Mouse (Mus musculus): Measurements from ENCODE around the gene Srbd1. TPM values are rescaled to one million over a fixed set of nuclear protein-coding genes. Genes with fewer than 3 reads are reported as not detected.
A peak's percentile ranks its signal among the peaks of the same experiment; 100 is the strongest.

Gene Srbd1
- 17.7 and 18.8 TPM in 2 replicates for polyA plus RNA-seq (2015; fragmentation: Nextera tagmentation; extraction: Ambion mirVana)

DNA sequence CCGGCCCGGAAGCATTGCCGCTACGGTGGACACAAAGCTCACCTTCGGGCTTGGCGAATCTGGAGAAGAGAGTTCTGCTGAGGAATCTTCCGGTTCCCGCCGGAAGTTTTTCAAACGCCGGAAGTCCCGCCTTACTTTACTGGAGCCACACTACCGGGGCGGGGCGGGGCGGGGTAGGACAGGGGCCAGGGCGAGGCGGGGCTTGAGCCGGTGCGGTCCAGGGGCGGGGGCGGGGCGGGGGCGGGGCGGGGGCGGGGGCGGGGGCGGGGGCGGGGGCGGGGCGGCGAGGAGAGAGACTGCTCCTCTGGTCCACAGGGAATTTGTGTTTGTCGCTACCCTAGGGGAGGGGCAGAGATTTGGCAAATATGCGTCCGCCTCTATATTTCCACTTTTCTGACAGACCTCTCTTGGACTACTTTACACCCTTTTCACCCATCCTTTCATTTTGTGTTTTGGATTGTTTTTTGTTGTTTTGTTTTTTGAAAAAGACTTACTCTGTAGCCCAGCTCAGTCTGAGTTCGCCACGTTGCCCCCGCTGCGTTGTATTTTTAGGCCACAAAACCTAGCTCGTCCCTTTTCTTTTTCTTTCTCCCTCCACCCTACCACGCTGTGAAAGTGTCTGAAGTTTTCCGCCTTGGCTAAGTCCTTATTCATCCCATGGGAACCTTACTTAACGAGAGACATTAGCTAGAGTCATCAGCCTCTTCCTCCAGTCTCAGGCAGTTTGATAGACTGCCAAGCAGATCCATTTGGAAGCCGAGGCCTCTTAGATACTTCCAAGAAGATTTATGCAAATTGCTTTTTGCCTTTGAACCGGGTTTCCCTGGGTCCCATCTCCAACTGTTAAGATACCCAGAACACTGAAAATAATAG lies at the start of gene Srbd1:
Gene Srbd1, minus strand, starts transcription at position 97 of the 873 bp plus-strand sequence.
- Histone ChIP-seq H3K9ac (replicated peaks) (peak within 1 kb of the TSS; percentile 81), H3K27ac (peak within 1 kb of the TSS; percentile 51; the same call in 1 of the 2 replicates), H3K4me2 (replicated peaks) (peak within 1 kb of the TSS; percentile 99), H3K4me3 (replicated peaks) (peak within 1 kb of the TSS; percentile 84), H3K27me3 (no peaks in the 10 kb centered on the region), H3K36me3 (peaks cover 5% of the 10 kb centered on the region; the same call in 1 of the 2 replicates), H3K9me3 (no peaks in the 10 kb centered on the region), H3K4me1 (replicated peaks) (peaks cover 15% of the 10 kb centered on the region)
- peak; percentile 95 for ATAC-seq
- WGBS, result 2% methylated on average over 29 of the region's 45 CpGs

DNA sequence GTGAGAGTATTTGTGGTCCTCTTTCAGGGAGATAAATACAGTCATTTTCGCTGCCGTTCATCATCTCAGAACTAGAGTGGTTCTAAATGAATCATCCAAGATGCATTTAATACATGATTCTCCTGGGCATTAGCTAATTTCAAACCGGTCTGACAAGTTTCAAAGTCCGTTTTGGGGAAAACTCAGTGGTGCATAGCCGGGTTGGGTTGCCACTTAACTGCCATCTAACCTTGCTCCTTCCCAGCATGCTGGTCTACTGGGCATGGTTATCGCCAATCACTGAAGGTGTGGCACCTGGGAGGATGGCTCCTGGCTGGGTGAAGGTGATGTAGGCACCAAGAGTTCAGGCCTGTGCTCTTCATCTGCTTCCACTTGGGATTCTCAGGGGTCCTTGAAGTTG lies 49.0 kb upstream of the Srbd1 start:
- Histone ChIP-seq H3K27me3 (no peaks in the 10 kb centered on the region), H3K4me2 (replicated peaks) (no peak overlapping the region), H3K27ac (no peak overlapping the region), H3K4me3 (replicated peaks) (no peak overlapping the region), H3K9ac (replicated peaks) (no peak overlapping the region), H3K36me3 (no peaks in the 10 kb centered on the region), H3K9me3 (no peaks in the 10 kb centered on the region), H3K4me1 (replicated peaks) (no peaks in the 10 kb centered on the region)
- 93% methylated on average over 6 of the region's 6 CpGs for whole genome bisulfite sequencing
- no peak for ATAC-seq

DNA sequence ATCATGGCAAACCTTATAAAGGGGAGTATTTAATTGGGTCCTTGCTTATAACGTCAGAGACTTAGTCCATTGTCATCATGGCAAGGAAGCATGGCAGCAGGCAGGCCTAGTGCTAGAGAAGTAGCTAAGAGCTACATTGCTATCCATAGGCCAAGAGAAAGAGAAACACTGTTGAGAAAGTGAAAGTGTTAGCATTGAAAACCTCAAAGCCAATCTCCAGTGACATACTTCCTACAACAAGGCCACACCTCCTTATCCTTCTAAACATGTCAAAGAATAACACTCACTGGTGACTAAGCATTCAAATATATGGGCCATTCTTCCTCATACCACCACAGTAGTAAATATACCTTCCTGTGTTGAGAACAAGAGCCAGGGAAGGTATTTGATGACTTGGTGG lies 42.8 kb upstream of the Srbd1 start:
- Histone ChIP-seq H3K4me3 (replicated peaks) (no peak overlapping the region), H3K27ac (no peak overlapping the region), H3K27me3 (no peaks in the 10 kb centered on the region), H3K4me2 (replicated peaks) (no peak overlapping the region), H3K4me1 (replicated peaks) (peaks cover 17% of the 10 kb centered on the region), H3K36me3 (no peaks in the 10 kb centered on the region), H3K9ac (replicated peaks) (no peak overlapping the region), H3K9me3 (no peaks in the 10 kb centered on the region)
- no peak for ATAC-seq
- WGBS, result 84% methylated on average over 1 of the region's 1 CpGs

DNA sequence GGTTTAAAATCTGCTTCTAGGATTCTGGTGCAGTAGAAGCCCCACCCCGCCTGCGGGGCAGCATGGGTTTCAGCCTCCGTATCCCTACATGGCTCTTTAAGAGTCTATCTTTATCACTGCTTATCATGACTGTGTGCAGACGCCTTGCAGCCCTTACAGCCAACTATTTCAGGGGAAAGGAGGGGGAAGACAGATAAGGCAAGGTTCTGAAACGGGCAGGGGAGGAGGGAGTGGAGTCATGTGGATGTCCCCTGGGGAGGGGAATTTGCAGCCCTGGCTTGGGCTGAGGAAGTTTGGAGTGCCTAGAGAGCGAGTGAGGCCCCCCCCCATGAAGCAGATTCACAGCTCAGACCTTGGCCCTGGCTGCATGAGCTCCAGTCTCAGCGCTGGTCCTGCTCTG lies 40.6 kb upstream of the Srbd1 start:
- H3K4me1 ChIP-seq (replicated peaks), result peaks cover 17% of the 10 kb centered on the region
- H3K9me3 ChIP-seq, result no peaks in the 10 kb centered on the region
- H3K4me2 ChIP-seq (replicated peaks), result no peak overlapping the region
- WGBS, result 42% methylated on average over 7 of the region's 7 CpGs
- H3K9ac ChIP-seq (replicated peaks), result no peak overlapping the region
- H3K36me3 ChIP-seq, result no peaks in the 10 kb centered on the region
- H3K4me3 ChIP-seq (replicated peaks), result no peak overlapping the region
- no peaks in the 10 kb centered on the region for H3K27me3 ChIP-seq
- ATAC-seq, result no peak
- H3K27ac ChIP-seq, result no peak overlapping the region

DNA sequence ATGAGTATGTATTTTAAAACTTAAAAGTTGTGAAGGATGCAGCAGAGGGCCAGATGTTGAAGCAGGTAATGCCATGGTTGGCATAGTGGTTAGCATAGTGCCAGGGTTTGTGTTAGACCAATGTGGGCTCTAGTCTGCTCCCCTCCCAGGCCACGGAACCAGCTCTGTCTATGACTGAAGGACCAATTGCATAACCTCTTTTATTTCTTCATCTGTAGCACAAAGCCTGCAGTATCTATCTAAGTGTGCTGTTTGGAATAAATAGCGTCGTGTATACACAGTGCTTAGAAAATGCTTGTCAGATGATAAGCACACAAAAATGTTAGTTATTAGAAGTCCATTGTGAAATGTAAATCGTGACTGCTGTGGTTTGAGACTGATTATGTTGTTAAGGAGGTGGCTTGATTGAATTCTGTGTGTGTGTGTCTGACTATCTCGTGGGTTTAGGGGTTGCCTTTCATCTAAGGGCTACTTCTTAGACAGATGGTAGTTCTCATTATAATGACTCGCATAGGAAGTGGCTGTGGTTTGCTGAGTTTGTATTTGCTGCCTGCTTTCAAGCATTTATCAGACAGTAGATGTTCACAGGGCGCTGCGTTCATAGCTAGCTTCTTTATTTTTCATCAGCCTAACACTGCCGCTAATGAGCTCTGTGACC lies 39.7 kb upstream of the Srbd1 start:
- Histone ChIP-seq H3K9ac (replicated peaks) (no peak overlapping the region), H3K36me3 (no peaks in the 10 kb centered on the region), H3K4me1 (replicated peaks) (peaks cover 17% of the 10 kb centered on the region), H3K4me3 (replicated peaks) (no peak overlapping the region), H3K27ac (no peak overlapping the region), H3K27me3 (no peaks in the 10 kb centered on the region), H3K9me3 (no peaks in the 10 kb centered on the region), H3K4me2 (replicated peaks) (no peak overlapping the region)
- ATAC-seq, result 0 out of 2 replicates have a peak, but pooled peaks have one; percentile 45
- WGBS, result 50% methylated on average over 9 of the region's 9 CpGs

DNA sequence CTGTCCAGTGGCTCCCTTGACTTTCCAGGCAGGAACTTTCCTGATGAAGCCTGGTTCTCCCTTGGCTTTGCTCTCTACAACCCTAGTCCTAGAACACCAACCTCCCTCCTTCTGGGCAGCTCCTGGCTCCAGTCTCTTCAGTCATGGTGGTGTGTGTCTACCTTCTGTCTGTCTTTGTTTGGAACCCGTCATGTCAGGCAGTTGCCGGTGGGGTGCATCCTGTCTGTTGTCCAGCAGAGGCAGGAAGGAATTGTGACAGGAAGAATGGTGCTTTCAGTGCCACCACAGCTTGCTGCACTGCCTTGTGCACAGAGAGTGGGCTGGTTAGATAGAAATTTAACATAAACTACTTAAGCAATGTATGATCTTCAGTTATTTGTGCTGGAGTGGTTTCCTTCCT lies 38.8 kb upstream of the Srbd1 start:
- ATAC-seq, result no peak
- H3K9me3 ChIP-seq, result no peaks in the 10 kb centered on the region
- H3K27ac ChIP-seq, result no peak overlapping the region
- peaks cover 17% of the 10 kb centered on the region for H3K4me1 ChIP-seq (replicated peaks)
- no peaks in the 10 kb centered on the region for H3K36me3 ChIP-seq
- 33% methylated on average over 2 of the region's 2 CpGs for whole genome bisulfite sequencing
- H3K4me2 ChIP-seq (replicated peaks), result no peak overlapping the region
- no peak overlapping the region for H3K4me3 ChIP-seq (replicated peaks)
- no peaks in the 10 kb centered on the region for H3K27me3 ChIP-seq
- H3K9ac ChIP-seq (replicated peaks), result no peak overlapping the region

DNA sequence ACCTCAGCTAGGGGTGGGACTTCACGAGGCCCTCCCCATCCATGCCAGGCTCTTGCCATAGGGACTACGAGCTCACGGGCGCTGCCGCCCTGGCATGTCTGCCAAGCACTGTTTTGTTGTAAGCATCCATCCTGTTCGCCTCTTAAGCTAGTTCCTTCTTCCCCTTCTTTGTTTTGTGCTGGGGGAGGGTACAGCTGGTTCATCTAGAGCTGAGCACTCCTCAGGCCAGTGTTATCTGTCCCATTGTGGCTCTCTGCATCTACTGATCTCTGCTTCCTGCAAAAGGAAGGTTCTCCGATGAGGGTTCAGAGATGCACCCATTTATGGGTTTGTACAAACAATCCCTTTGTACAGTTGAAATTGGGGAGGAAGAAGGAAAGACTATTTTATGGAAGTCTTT lies 31.7 kb upstream of the Srbd1 start:
- H3K27ac ChIP-seq, result no peak overlapping the region
- 0 out of 2 replicates have a peak, but pooled peaks cover 6% of the 10 kb centered on the region for H3K4me1 ChIP-seq (replicated peaks)
- no peak for ATAC-seq
- H3K9me3 ChIP-seq, result no peaks in the 10 kb centered on the region
- no peak overlapping the region for H3K4me3 ChIP-seq (replicated peaks)
- 81% methylated on average over 7 of the region's 7 CpGs for WGBS
- peaks cover 5% of the 10 kb centered on the region; the same call in 1 of the 2 replicates for H3K36me3 ChIP-seq
- H3K4me2 ChIP-seq (replicated peaks), result no peak overlapping the region
- H3K9ac ChIP-seq (replicated peaks), result no peak overlapping the region
- no peaks in the 10 kb centered on the region; the same call in 1 of the 2 replicates for H3K27me3 ChIP-seq

DNA sequence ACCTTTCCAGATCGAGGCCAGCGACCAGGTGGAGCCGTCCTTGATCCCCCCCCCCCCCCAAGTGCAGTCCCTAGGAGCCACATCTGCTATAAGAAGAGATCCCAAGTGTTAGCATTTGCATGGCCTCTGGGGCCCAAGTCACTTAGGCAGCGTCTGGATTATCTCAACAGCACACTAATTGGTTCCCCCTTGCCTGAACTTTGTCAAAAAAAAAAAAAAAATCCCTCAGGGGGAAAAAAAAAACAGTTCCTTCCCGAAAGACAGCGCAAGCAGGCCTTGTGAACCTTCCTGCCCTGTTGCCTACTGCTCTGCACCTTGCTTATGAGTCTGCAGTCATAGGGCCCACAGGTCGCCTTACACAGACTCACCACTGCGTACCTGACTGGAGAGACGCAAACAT lies 30.5 kb upstream of the Srbd1 start:
- no peak for ATAC-seq
- Histone ChIP-seq H3K9me3 (no peaks in the 10 kb centered on the region), H3K27ac (no peak overlapping the region), H3K36me3 (peaks cover 5% of the 10 kb centered on the region; the same call in 1 of the 2 replicates), H3K9ac (replicated peaks) (no peak overlapping the region), H3K4me3 (replicated peaks) (no peak overlapping the region), H3K4me2 (replicated peaks) (no peak overlapping the region), H3K27me3 (peaks cover 4% of the 10 kb centered on the region), H3K4me1 (replicated peaks) (peaks cover 13% of the 10 kb centered on the region)
- WGBS, result 61% methylated on average over 9 of the region's 9 CpGs

DNA sequence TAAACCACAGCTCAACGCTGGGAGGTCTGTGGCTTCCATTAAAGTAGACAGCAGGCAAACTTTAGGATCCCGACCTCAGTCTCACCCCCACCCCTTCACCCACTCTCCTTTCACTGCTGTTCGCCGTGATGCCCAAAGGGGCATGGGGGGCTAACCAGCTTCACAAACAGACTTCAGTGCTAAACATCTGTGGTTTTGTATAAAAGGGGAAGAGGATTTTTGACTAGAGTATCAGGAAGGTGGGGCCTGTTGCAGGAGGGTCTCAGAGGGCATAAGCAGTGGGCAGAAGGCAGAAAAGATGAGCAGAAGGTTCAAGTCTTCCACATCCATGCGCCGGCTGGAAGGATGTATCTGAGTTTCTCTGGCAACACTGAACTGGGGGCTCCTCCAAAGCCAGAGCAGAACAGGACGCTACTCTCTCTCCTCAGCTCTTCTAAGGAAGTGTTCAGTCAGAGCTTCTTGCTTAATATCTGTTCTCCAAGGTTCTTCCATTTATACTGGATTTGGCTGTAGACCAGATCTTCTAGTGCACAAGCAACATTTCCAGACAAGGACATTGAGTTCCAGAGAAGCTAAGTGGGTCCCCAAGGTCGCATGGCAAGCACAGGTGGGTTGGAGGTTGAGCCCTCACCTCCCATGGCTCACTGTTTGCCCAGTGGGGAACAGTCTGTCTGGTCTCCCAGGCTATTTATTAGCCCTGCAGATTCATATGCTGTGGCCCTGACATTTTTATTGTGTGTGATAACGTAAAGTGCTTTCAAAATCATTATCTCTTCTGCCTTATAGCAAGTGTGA lies 25.4 kb upstream of the Srbd1 start:
- Histone ChIP-seq H3K36me3 (peaks cover 5% of the 10 kb centered on the region; the same call in 1 of the 2 replicates), H3K9ac (replicated peaks) (peak overlapping the region; percentile 25; the same call in 1 of the 2 replicates), H3K4me1 (replicated peaks) (peaks cover 45% of the 10 kb centered on the region), H3K4me3 (replicated peaks) (peak overlapping the region; percentile 72), H3K4me2 (replicated peaks) (peak overlapping the region; percentile 91), H3K9me3 (no peaks in the 10 kb centered on the region), H3K27ac (no peak overlapping the region), H3K27me3 (peaks cover 21% of the 10 kb centered on the region)
- ATAC-seq, result no peak
- WGBS, result 55% methylated on average over 9 of the region's 9 CpGs

DNA sequence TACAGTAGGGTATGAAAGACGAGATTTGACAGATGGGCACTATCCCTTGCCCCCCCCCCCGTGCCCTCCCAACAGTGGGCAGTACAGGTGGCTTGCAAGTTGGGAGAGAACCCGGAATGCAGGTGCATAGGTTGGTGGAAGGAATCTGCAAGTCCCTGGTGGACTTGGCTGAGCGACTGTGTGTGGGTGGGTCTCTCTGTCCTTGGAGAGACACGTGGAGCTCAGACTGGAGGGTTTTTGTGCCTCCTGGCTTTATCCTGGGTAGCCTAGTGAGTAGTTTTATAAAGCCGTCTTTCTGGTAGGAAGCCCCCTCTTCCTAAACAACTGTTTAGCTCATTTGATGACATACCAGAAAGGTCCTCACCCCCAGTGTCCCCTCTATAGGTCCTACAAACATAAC lies 24.1 kb upstream of the Srbd1 start:
- peaks cover 5% of the 10 kb centered on the region; the same call in 1 of the 2 replicates for H3K36me3 ChIP-seq
- H3K27me3 ChIP-seq, result peaks cover 28% of the 10 kb centered on the region
- H3K4me3 ChIP-seq (replicated peaks), result peak overlapping the region; percentile 72
- H3K4me1 ChIP-seq (replicated peaks), result peaks cover 45% of the 10 kb centered on the region
- H3K9ac ChIP-seq (replicated peaks), result peak overlapping the region; percentile 83; the same call in 1 of the 2 replicates
- no peak overlapping the region for H3K27ac ChIP-seq
- H3K9me3 ChIP-seq, result no peaks in the 10 kb centered on the region
- ATAC-seq, result no peak
- H3K4me2 ChIP-seq (replicated peaks), result peak overlapping the region; percentile 91
- WGBS, result 24% methylated on average over 6 of the region's 6 CpGs

DNA sequence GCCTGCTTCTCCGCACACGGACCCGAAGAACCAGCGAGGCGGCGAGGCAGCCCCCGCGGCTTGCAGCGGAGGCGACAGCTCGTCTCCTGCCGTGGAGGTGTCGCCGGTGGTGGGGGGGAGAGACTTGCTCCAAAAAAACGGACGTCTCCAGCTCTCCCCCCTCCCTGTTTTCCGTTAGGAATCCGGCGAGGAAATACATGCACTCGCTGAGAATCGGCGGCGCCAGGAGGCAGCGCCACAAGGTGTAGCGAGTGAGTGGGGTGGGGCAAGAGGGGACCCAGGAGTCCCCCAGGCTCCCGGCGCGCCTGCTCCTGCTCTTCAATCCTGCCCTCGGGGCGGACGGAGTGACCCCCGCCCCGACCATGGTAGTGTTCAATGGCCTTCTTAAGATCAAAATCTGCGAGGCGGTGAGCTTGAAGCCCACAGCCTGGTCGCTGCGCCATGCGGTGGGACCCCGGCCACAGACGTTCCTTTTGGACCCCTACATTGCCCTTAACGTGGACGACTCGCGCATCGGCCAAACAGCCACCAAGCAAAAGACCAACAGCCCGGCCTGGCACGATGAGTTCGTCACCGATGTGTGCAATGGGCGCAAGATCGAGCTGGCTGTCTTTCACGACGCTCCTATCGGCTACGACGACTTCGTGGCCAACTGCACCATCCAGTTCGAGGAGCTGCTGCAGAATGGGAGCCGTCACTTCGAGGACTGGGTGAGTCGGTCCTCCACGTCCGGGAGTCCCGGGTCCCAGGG lies 23.4 kb upstream of the Srbd1 start:
- WGBS, result under 1% methylated on average over 64 of the region's 64 CpGs
- H3K27ac ChIP-seq, result peak overlapping the region; percentile 82
- peak; percentile 7 for ATAC-seq
- peaks cover 45% of the 10 kb centered on the region for H3K4me1 ChIP-seq (replicated peaks)
- peaks cover 5% of the 10 kb centered on the region; the same call in 1 of the 2 replicates for H3K36me3 ChIP-seq
- peak overlapping the region; percentile 91 for H3K4me2 ChIP-seq (replicated peaks)
- H3K9ac ChIP-seq (replicated peaks), result peak overlapping the region; percentile 83
- H3K4me3 ChIP-seq (replicated peaks), result peak overlapping the region; percentile 72
- H3K9me3 ChIP-seq, result no peaks in the 10 kb centered on the region
- H3K27me3 ChIP-seq, result peaks cover 34% of the 10 kb centered on the region
